Mouse (Mus musculus) stomach, postnatal 0 days (tissue): ENCODE data around the gene Ap1g2.

ENCODE experiments used
- CTCF ChIP-seq: IDR thresholded peaks from 2 replicates; pipeline ENCODE4 v1.5.1; 2016; ENCODE audit warnings: antibody characterized with exemption, low read depth, mild to moderate bottlenecking, moderate library complexity
- EP300 ChIP-seq: optimal IDR thresholded peaks from 2 replicates; pipeline ENCODE3; 2016; ENCODE audit warnings: antibody characterized with exemption

DNA sequence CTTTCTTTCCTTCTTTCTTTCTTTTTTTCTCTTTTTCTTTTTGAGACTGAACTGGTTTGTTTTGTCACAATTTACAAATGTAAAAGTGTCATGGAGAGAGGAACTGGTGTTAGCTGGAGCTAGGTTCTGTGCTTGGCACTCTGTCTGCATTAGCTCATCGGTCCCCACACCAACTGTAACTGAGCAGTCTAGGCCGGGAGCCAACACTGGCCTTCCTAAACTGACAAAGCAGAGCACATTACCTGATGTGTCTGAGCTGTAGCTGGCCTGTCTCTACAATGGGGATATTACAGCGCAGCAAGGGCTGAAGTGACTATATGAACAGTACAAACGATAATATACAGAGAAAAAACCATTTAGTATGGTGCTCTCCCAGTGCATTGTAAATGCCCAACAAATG lies 12.5 kb upstream of the Ap1g2 start:
- no peak for TF ChIP-seq CTCF
- no peak for TF ChIP-seq EP300
